Mouse (Mus musculus) stomach, postnatal 0 days (tissue): ENCODE data around the gene Cass4.

Experiments
- CTCF ChIP-seq: IDR thresholded peaks from 2 replicates; pipeline ENCODE4 v1.5.1; 2016; ENCODE audit warnings: antibody characterized with exemption, low read depth, mild to moderate bottlenecking, moderate library complexity
- EP300 ChIP-seq: optimal IDR thresholded peaks from 2 replicates; pipeline ENCODE3; 2016; ENCODE audit warnings: antibody characterized with exemption

- TF ChIP-seq CTCF (no peak), EP300 (no peak)
Measured at GRCm38 (mm10) chr2:172363176-172363575, 30.4 kb upstream of the Cass4 start.
